Mouse (Mus musculus) CH12.LX (cell line): ENCODE results near the gene Brd3os. TPM values are rescaled to one million over a fixed set of nuclear protein-coding genes. Genes with fewer than 3 reads are reported as not detected.

Experiments
- DNase-seq: peaks from one replicate; pipeline ENCODE4 v3.0.0-alpha.2; 2013; ENCODE audit errors: extremely low read depth
- H3K27ac ChIP-seq: 2 replicates; pipeline ENCODE4 v1.5.1; 2012; ENCODE audit warnings: low read depth, mild to moderate bottlenecking, control low read depth, moderate library complexity; ENCODE audit not compliant: insufficient read depth
- H3K27me3 ChIP-seq: replicated peaks from 2 replicates; pipeline ENCODE3; 2012; ENCODE audit warnings: inconsistent platforms
- H3K36me3 ChIP-seq, 2 experiments: replicated peaks in 1 of 2; 2 replicates each; pipeline versions ENCODE3 to v1.6.1; 2012; ENCODE audit warnings: inconsistent platforms in 1 of 2, low read length in 1 of 2, mild to moderate bottlenecking in 1 of 2, mixed read lengths in 1 of 2, moderate library complexity in 1 of 2; ENCODE audit not compliant: control insufficient read depth in 1 of 2, insufficient read depth in 1 of 2
- H3K4me1 ChIP-seq, 2 experiments: 2 replicates each; pipeline ENCODE4 v1.6.1; 2012; ENCODE audit warnings: inconsistent platforms in 1 of 2, moderate library complexity in 1 of 2; ENCODE audit not compliant: insufficient read depth in 2 of 2, control insufficient read depth in 1 of 2
- H3K4me2 ChIP-seq: 2 replicates; pipeline ENCODE4 v1.6.1; 2012; ENCODE audit warnings: low read depth, mild to moderate bottlenecking, control low read depth; ENCODE audit not compliant: poor library complexity, insufficient read depth, severe bottlenecking
- H3K4me3 ChIP-seq, 3 experiments: fragments of 150-350 bp in 1 of 3; sonication (generic) in 1 of 3; replicated peaks in 1 of 3; 2 replicates each; pipeline versions ENCODE3 to v1.5.1; 2011 to 2012; ENCODE audit warnings: low read depth in 2 of 3, low read length in 2 of 3, mild to moderate bottlenecking in 2 of 3, moderate library complexity in 2 of 3, control low read depth in 1 of 3, improper control_type of control experiment in 1 of 3, inconsistent platforms in 1 of 3, mixed read lengths in 1 of 3; ENCODE audit not compliant: poor library complexity in 1 of 3
- H3K79me2 ChIP-seq: replicated peaks from 2 replicates; pipeline ENCODE4 v1.6.1; 2012; ENCODE audit warnings: mild to moderate bottlenecking, moderate library complexity; ENCODE audit not compliant: control insufficient read depth, poor library complexity, insufficient read depth, severe bottlenecking; ENCODE audit errors: extremely low read depth
- H3K9ac ChIP-seq: 2 replicates; pipeline ENCODE4 v1.6.1; 2012; ENCODE audit warnings: low read depth, mild to moderate bottlenecking, control low read depth, moderate library complexity; ENCODE audit not compliant: insufficient read depth
- H3K9me3 ChIP-seq: replicated peaks from 2 replicates; pipeline ENCODE3; 2012; ENCODE audit warnings: low read length, inconsistent platforms, mixed read lengths
- BHLHE40 ChIP-seq: IDR thresholded peaks from 2 replicates; pipeline ENCODE4 v1.6.1; 2011; ENCODE audit warnings: mild to moderate bottlenecking, low read depth, low read length, improper control_type of control experiment
- CHD1 ChIP-seq: IDR thresholded peaks from 2 replicates; pipeline ENCODE4 v1.6.1; 2012; ENCODE audit warnings: low read depth, low read length, improper control_type of control experiment, inconsistent platforms
- CHD2 ChIP-seq: IDR thresholded peaks from 2 replicates; pipeline ENCODE4 v1.6.1; 2011; ENCODE audit warnings: low read length, improper control_type of control experiment
- CTCF ChIP-seq, 2 experiments: IDR thresholded peaks in 1 of 2; conservative IDR thresholded peaks in 1 of 2; 2 replicates each; pipeline ENCODE4 v1.5.1; 2011 to 2012; ENCODE audit warnings: low read depth in 2 of 2, low read length in 2 of 2, improper control_type of control experiment in 1 of 2, inconsistent platforms in 1 of 2, mild to moderate bottlenecking in 1 of 2, moderate library complexity in 1 of 2
- E2F4 ChIP-seq: IDR thresholded peaks from 2 replicates; pipeline ENCODE4 v1.6.1; 2011; ENCODE audit warnings: low read depth, low read length, improper control_type of control experiment; ENCODE audit not compliant: insufficient replicate concordance
- ELF1 ChIP-seq: IDR thresholded peaks from 2 replicates; pipeline ENCODE4 v1.6.1; 2014; ENCODE audit warnings: low read depth, mild to moderate bottlenecking, inconsistent platforms, low read length, improper control_type of control experiment
- EP300 ChIP-seq: IDR thresholded peaks from 2 replicates; pipeline ENCODE4 v1.6.1; 2011; ENCODE audit warnings: low read length, improper control_type of control experiment
- ETS1 ChIP-seq: conservative IDR thresholded peaks from 2 replicates; pipeline ENCODE4 v1.6.1; 2012; ENCODE audit warnings: low read depth, mild to moderate bottlenecking, inconsistent platforms, low read length, improper control_type of control experiment, moderate library complexity
- GABPA ChIP-seq: IDR thresholded peaks from 2 replicates; pipeline ENCODE4 v1.6.1; 2012; ENCODE audit warnings: low read depth, low read length, improper control_type of control experiment, inconsistent platforms; ENCODE audit not compliant: insufficient replicate concordance
- HCFC1 ChIP-seq: IDR thresholded peaks from 2 replicates; pipeline ENCODE4 v1.6.1; 2012; ENCODE audit warnings: low read depth, mild to moderate bottlenecking, inconsistent platforms, low read length, improper control_type of control experiment
- IRF4 ChIP-seq: IDR thresholded peaks from 2 replicates; pipeline ENCODE4 v1.6.1; 2014; ENCODE audit warnings: low read depth, mild to moderate bottlenecking, inconsistent platforms, low read length, improper control_type of control experiment
- JUN ChIP-seq: IDR thresholded peaks from 2 replicates; pipeline ENCODE4 v1.6.1; 2011; ENCODE audit warnings: low read depth, mild to moderate bottlenecking, low read length, improper control_type of control experiment, moderate library complexity; ENCODE audit not compliant: insufficient read depth
- JUND ChIP-seq: conservative IDR thresholded peaks from 2 replicates; pipeline ENCODE4 v1.6.1; 2011; ENCODE audit warnings: low read depth, low read length, improper control_type of control experiment
- KAT2A ChIP-seq: IDR thresholded peaks from 2 replicates; pipeline ENCODE4 v1.6.1; 2012; ENCODE audit warnings: low read length, improper control_type of control experiment, inconsistent platforms; ENCODE audit not compliant: insufficient replicate concordance
- MAX ChIP-seq: IDR thresholded peaks from 2 replicates; pipeline ENCODE4 v1.6.1; 2011; ENCODE audit warnings: low read length, improper control_type of control experiment
- MAZ ChIP-seq: IDR thresholded peaks from 2 replicates; pipeline ENCODE4 v1.6.1; 2012; ENCODE audit warnings: low read depth, mild to moderate bottlenecking, inconsistent platforms, low read length, improper control_type of control experiment, moderate library complexity
- MXI1 ChIP-seq: IDR thresholded peaks from 2 replicates; pipeline ENCODE4 v1.6.1; 2011; ENCODE audit warnings: mild to moderate bottlenecking, low read depth, low read length, improper control_type of control experiment
- MYC ChIP-seq: IDR thresholded peaks from 2 replicates; pipeline ENCODE4 v1.6.1; 2011; ENCODE audit warnings: low read depth, mild to moderate bottlenecking, improper control_type of control experiment, low read length
- NELFE ChIP-seq: IDR thresholded peaks from 2 replicates; pipeline ENCODE4 v1.6.1; 2011; ENCODE audit warnings: low read depth, low read length, improper control_type of control experiment
- NRF1 ChIP-seq: IDR thresholded peaks from 2 replicates; pipeline ENCODE4 v1.6.1; 2014; ENCODE audit warnings: low read depth, mild to moderate bottlenecking, inconsistent platforms, low read length, improper control_type of control experiment, moderate library complexity
- PAX5 ChIP-seq: IDR thresholded peaks from 2 replicates; pipeline ENCODE4 v1.6.1; 2012; ENCODE audit warnings: low read length, inconsistent platforms, mixed read lengths
- POLR2A ChIP-seq: IDR thresholded peaks from 2 replicates; pipeline ENCODE4 v1.6.1; 2011; ENCODE audit warnings: low read depth, mild to moderate bottlenecking, improper control_type of control experiment, low read length
- POLR2AphosphoS2 ChIP-seq: IDR thresholded peaks from 2 replicates; pipeline ENCODE4 v1.6.1; 2011; ENCODE audit warnings: low read depth, low read length, improper control_type of control experiment
- RAD21 ChIP-seq: IDR thresholded peaks from 2 replicates; pipeline ENCODE4 v1.6.1; 2011; ENCODE audit warnings: low read depth, mild to moderate bottlenecking, low read length, improper control_type of control experiment, moderate library complexity
- RCOR1 ChIP-seq: conservative IDR thresholded peaks from 2 replicates; pipeline ENCODE4 v1.6.1; 2012; ENCODE audit warnings: low read depth, mild to moderate bottlenecking, inconsistent platforms, low read length, improper control_type of control experiment
- SIN3A ChIP-seq: IDR thresholded peaks from 2 replicates; pipeline ENCODE4 v1.6.1; 2012; ENCODE audit warnings: low read length, improper control_type of control experiment, inconsistent platforms
- TBP ChIP-seq: conservative IDR thresholded peaks from 2 replicates; pipeline ENCODE4 v1.6.1; 2011; ENCODE audit warnings: low read depth, low read length, improper control_type of control experiment
- TCF12 ChIP-seq: IDR thresholded peaks from 2 replicates; pipeline ENCODE4 v1.6.1; 2014; ENCODE audit warnings: low read depth, mild to moderate bottlenecking, inconsistent platforms, low read length, improper control_type of control experiment
- UBTF ChIP-seq: IDR thresholded peaks from 2 replicates; pipeline ENCODE4 v1.6.1; 2012; ENCODE audit warnings: low read depth, mild to moderate bottlenecking, inconsistent platforms, low read length, improper control_type of control experiment, moderate library complexity
- USF1 ChIP-seq: IDR thresholded peaks from 2 replicates; pipeline ENCODE4 v1.6.1; 2014; ENCODE audit warnings: low read depth, mild to moderate bottlenecking, inconsistent platforms, low read length, improper control_type of control experiment
- USF2 ChIP-seq: conservative IDR thresholded peaks from 2 replicates; pipeline ENCODE4 v1.6.1; 2011; ENCODE audit warnings: low read depth, low read length, improper control_type of control experiment
- ZC3H11A ChIP-seq: IDR thresholded peaks from 2 replicates; pipeline ENCODE4 v1.6.1; 2012; ENCODE audit warnings: low read depth, mild to moderate bottlenecking, inconsistent platforms, low read length, improper control_type of control experiment
- ZKSCAN1 ChIP-seq: IDR thresholded peaks from 2 replicates; pipeline ENCODE4 v1.6.1; 2012; ENCODE audit warnings: low read depth, inconsistent platforms, low read length, improper control_type of control experiment, borderline replicate concordance
- ZMIZ1 ChIP-seq: IDR thresholded peaks from 2 replicates; pipeline ENCODE4 v1.6.1; 2012; ENCODE audit warnings: low read depth, mild to moderate bottlenecking, inconsistent platforms, low read length, improper control_type of control experiment
- ZNF384 ChIP-seq: IDR thresholded peaks from 2 replicates; pipeline ENCODE4 v1.6.1; 2012; ENCODE audit warnings: low read depth, low read length, improper control_type of control experiment, inconsistent platforms
- dilution Hi-C: fragments of 300-500 bp; cut with MboI; formaldehyde crosslinking; loops from 2 replicates; pipeline ENCODE4 v1.14.3; 2020; ENCODE audit warnings: low sequenced_read_pairs; ENCODE audit not compliant: extremely low pct_unique_long_range_greater_than_20kb, extremely low pct_ligation_motif_present
- in situ Hi-C: fragments of 300-500 bp; cut with MboI; formaldehyde crosslinking; loops from 3 replicates; pipeline ENCODE4 v1.14.3; 2019; ENCODE audit warnings: low sequenced_read_pairs, low pct_ligation_motif_present, low pct_unique_long_range_greater_than_20kb, mixed read lengths
- polyA plus RNA-seq: library from polyadenylated mRNA; unstranded; fragments of >175 nt; gene quantifications from 2 replicates; pipeline ENCODE4 v1.2.1, GENCODE M21; 2012; ENCODE audit warnings: low read depth; ENCODE audit not compliant: insufficient read length
- total RNA-seq, 2 experiments: library from RNA; depleted of rRNA; stranded (reverse); fragments of 300-350 nt in 1 of 2; fragments of >200 nt in 1 of 2; gene quantifications; 2 replicates each; pipeline ENCODE4 v1.2.3; 2012 to 2014

Brd3os gene
- total and polyA plus RNA-seq, 3 experiments, result 1.2 to 2.1 (median 1.8) TPM

DNA sequence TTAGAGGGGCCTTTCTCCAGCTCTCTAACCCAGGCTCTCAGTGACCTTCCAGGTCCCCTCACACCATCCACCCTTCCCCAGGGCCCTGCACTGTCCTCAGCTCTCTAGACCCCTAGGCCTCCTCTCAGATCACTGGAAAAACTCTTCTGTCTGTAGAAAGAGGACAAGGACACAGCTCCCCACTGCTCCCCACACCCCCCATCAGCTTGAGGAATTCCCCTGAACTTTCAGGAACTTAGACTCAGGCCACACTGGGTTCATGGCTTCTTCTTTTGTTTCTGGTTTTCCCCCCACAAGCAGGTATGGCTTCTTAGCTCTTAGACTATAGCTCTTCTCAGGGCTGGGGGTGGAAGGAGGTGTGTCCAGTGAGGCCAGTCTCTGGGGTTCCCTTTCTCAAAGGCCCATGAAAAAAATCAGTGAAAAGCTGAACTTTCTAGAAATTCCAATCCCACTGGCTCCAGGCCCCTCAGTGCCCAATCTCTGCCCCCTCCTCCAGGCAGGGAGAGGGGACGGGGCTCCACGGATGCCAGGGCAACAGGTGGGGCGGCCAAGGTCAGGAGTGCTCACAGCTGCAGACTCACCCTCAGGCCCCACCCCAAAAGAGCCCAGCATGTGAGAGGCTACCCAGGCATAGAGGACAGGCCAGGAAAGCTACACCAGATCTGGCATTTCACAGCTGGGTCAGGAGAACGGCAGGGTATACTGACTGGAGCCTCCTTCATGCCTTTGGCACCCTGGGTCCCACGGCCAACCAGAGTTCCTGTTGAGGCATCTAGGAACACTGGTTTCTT, 36.8 kb upstream of the Brd3os start (continued):
- TF ChIP-seq ELF1 (peak; percentile 8; the same call in 1 of the 2 replicates), ZMIZ1 (peak; percentile 59), POLR2A (peak; percentile 43), UBTF (no peak), GABPA (no peak)

DNA sequence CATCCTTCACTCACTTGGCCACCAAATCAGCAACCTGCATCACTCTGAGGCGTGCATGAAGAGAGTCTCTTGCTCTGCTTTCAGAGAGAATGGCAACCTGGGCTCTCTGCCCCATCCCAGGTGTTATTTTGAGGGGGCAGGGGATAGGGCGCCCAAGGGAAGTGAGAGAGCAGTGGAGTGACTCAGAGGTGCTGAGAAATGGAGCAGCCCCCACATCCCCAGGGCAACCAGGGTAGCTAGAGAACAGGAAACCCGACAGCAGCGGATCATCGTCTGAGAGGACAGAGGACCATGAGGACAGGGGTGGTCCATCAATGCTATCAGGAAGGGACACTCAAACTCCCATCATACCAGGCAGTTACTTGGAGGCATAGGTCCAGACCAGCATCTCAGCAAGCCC, 35.2 kb upstream of the Brd3os start:
- H3K4me2 ChIP-seq, result peak overlapping the region; percentile 76
- peaks cover 82% of the 10 kb centered on the region for H3K79me2 ChIP-seq
- dilution Hi-C loops, result no loop called here
- in situ Hi-C loops, result no loop called here
- DNase-seq, result peak; percentile 67
- H3K9ac ChIP-seq, result peak overlapping the region; percentile 44
- H3K27me3 ChIP-seq, result no peaks in the 10 kb centered on the region
- peaks cover 41 to 74% of the 10 kb centered on the region in 2 experiments for H3K4me1 ChIP-seq
- H3K36me3 ChIP-seq, result peaks cover 2 to 25% of the 10 kb centered on the region in 2 experiments
- H3K27ac ChIP-seq, result peak overlapping the region; percentile 92
- H3K4me3 ChIP-seq, result peak overlapping the region; percentile 51 to 58 (median 53)
- no peaks in the 10 kb centered on the region for H3K9me3 ChIP-seq
- TF ChIP-seq MAX, result 0 out of 2 replicates have a peak, but pooled peaks have one; percentile 22
- TF ChIP-seq USF2, result no peak
- no peak for TF ChIP-seq E2F4
- no peak for TF ChIP-seq ZMIZ1
- no peak for TF ChIP-seq ELF1
- no peak for TF ChIP-seq CHD1
- peak; percentile 59; the same call in 1 of the 2 replicates for TF ChIP-seq EP300
- no peak for TF ChIP-seq JUN
- no peak for TF ChIP-seq JUND
- no peak for TF ChIP-seq NRF1
- TF ChIP-seq ETS1, result peak; percentile 68
- no peak; the same call in 1 of the 2 replicates for TF ChIP-seq RCOR1
- TF ChIP-seq MAZ, result peak; percentile 28; the same call in 1 of the 2 replicates
- TF ChIP-seq ZC3H11A, result no peak
- TF ChIP-seq CHD2, result peak; percentile 68
- TF ChIP-seq BHLHE40, result peak; percentile 36; the same call in 1 of the 2 replicates
- TF ChIP-seq ZNF384, result no peak
- TF ChIP-seq CTCF (conservative IDR thresholded peaks at IDR 0.05 in 1 of 2, IDR thresholded peaks at IDR 0.05 in 1 of 2; ENCODE audit: low read depth in 2 of 2, low read length in 2 of 2), result no peak
- TF ChIP-seq RAD21, result no peak
- peak; percentile 73 for TF ChIP-seq TCF12
- no peak for TF ChIP-seq KAT2A
- peak; percentile 53 for TF ChIP-seq SIN3A
- 0 out of 2 replicates have a peak, but pooled peaks have one; percentile 15 for TF ChIP-seq NELFE
- TF ChIP-seq PAX5, result no peak
- no peak for TF ChIP-seq USF1
- TF ChIP-seq POLR2A, result no peak; the same call in 1 of the 2 replicates
- TF ChIP-seq TBP, result 0 out of 2 replicates have a peak, but pooled peaks have one; percentile 7
- TF ChIP-seq HCFC1, result no peak
- 0 out of 2 replicates have a peak, but pooled peaks have one; percentile 7 for TF ChIP-seq MYC
- no peak for TF ChIP-seq ZKSCAN1
- TF ChIP-seq POLR2AphosphoS2, result no peak
- TF ChIP-seq IRF4, result peak; percentile 54; the same call in 1 of the 2 replicates
- no peak; the same call in 1 of the 2 replicates for TF ChIP-seq MXI1
